Mouse (Mus musculus) small intestine, adult 2 months (tissue): ENCODE data around the gene Zfp871. TPM values are rescaled to one million over a fixed set of nuclear protein-coding genes. Genes with fewer than 3 reads are reported as not detected.
"Not testable (repeated sequence)": the region's sequence is repeated elsewhere in the genome, so short reads cannot be mapped to it uniquely, and the experiment has no call there.

Source experiments
- H3K27ac ChIP-seq: fragments of 200-500 bp; 2 replicates; pipeline ENCODE4 v1.5.1; 2012; ENCODE audit warnings: low read depth, low read length, control low read depth, inconsistent platforms; ENCODE audit not compliant: insufficient read depth
- H3K27me3 ChIP-seq: fragments of 200-500 bp; 2 replicates; pipeline ENCODE4 v1.6.1; 2012; ENCODE audit warnings: mild to moderate bottlenecking, moderate library complexity, low read length, inconsistent platforms; ENCODE audit not compliant: control insufficient read depth, insufficient read depth
- H3K36me3 ChIP-seq: fragments of 200-500 bp; 2 replicates; pipeline ENCODE4 v1.6.1; 2012; ENCODE audit warnings: mild to moderate bottlenecking, low read length, control low read depth, inconsistent platforms; ENCODE audit not compliant: control insufficient read depth, insufficient read depth
- H3K4me1 ChIP-seq: fragments of 200-500 bp; 2 replicates; pipeline ENCODE4 v1.6.1; 2012; ENCODE audit warnings: low read length, inconsistent platforms, mixed read lengths; ENCODE audit not compliant: control insufficient read depth, insufficient read depth, insufficient read length
- H3K4me3 ChIP-seq: fragments of 200-500 bp; 2 replicates; pipeline ENCODE4 v1.5.1; 2012; ENCODE audit warnings: low read depth, mild to moderate bottlenecking, control low read depth, inconsistent platforms, low read length, moderate library complexity
- CTCF ChIP-seq: fragments of 200-500 bp; IDR thresholded peaks from 2 replicates; pipeline ENCODE4 v1.5.1; 2012; ENCODE audit warnings: low read depth, mild to moderate bottlenecking, control low read depth, inconsistent platforms, low read length, moderate library complexity, mixed read lengths; ENCODE audit not compliant: insufficient replicate concordance, insufficient read length; ENCODE audit errors: extremely low read depth
- POLR2A ChIP-seq: fragments of 200-500 bp; IDR thresholded peaks from 2 replicates; pipeline ENCODE4 v1.6.1; 2012; ENCODE audit warnings: low read depth, mild to moderate bottlenecking, control low read depth, inconsistent platforms, low read length, moderate library complexity
- WGBS: fragments of 180-500 bp; shearing (Covaris S2); methylation state at CpG from one replicate; pipeline ENCODE4 v1.1.7; 2018; 5-methylcytosine and 5-hydroxymethylcytosine counted together
- polyA plus RNA-seq: library from polyadenylated mRNA; depleted of rRNA; stranded (reverse); fragments of >200 nt; gene quantifications from 2 replicates; pipeline ENCODE4 v1.2.3, GENCODE M21; 2012; rRNA removed

Gene Zfp871
- polyA plus RNA-seq, 1 experiment, result 6.1 TPM

- no peak overlapping the region for H3K27ac ChIP-seq
- H3K36me3 ChIP-seq, result no peaks in the 10 kb centered on the region
- 49% methylated on average over 1 of the region's 1 CpGs for WGBS
- TF ChIP-seq CTCF, result no peak
- no peak for TF ChIP-seq POLR2A
- H3K4me1 ChIP-seq, result no peaks in the 10 kb centered on the region
- no peak overlapping the region for H3K4me3 ChIP-seq
- H3K27me3 ChIP-seq, result no peaks in the 10 kb centered on the region
These were observed 49.7 kb downstream of the Zfp871 start for GRCm38 (mm10) chr17:32738406-32738805.

GRCm38 (mm10) chr17:32729029-32729428 is 59.1 kb downstream of the Zfp871 start:
- H3K4me1 ChIP-seq, result no peaks in the 10 kb centered on the region
- H3K27ac ChIP-seq, result no peak overlapping the region
- 71% methylated on average over 3 of the region's 3 CpGs for WGBS
- no peak overlapping the region for H3K4me3 ChIP-seq
- no peaks in the 10 kb centered on the region for H3K36me3 ChIP-seq
- H3K27me3 ChIP-seq, result no peaks in the 10 kb centered on the region
- TF ChIP-seq CTCF, result no peak
- TF ChIP-seq POLR2A, result no peak

GRCm38 (mm10) chr17:32726360-32726759 is 61.7 kb downstream of the Zfp871 start:
- not testable (repeated sequence) for H3K36me3 ChIP-seq

GRCm38 (mm10) chr17:32722771-32723170 is 65.3 kb downstream of the Zfp871 start:
- TF ChIP-seq POLR2A (no peak), CTCF (no peak)
- Histone ChIP-seq H3K36me3 (no peaks in the 10 kb centered on the region), H3K27me3 (no peaks in the 10 kb centered on the region), H3K27ac (no peak overlapping the region), H3K4me3 (no peak overlapping the region), H3K4me1 (no peaks in the 10 kb centered on the region)
- WGBS, result 46% methylated on average over 7 of the region's 7 CpGs

More at GRCm38 (mm10) chr17:32726360-32726759, 61.7 kb downstream of the Zfp871 start:
- not testable (repeated sequence) for H3K27ac ChIP-seq, H3K4me1 ChIP-seq, H3K4me3 ChIP-seq, H3K27me3 ChIP-seq

- not testable (repeated sequence) for H3K36me3 ChIP-seq, H3K27me3 ChIP-seq, H3K4me1 ChIP-seq, H3K4me3 ChIP-seq, H3K27ac ChIP-seq
- 63% methylated on average over 1 of the region's 1 CpGs for WGBS
These were observed 65.9 kb downstream of the Zfp871 start for GRCm38 (mm10) chr17:32722151-32722550.

Other genes starting within 250 kb of the Zfp871 start
- not detected in 2 replicates for gene Cyp4f37, start 167.0 kb downstream of the Zfp871 start, polyA plus RNA-seq
- gene Cyp4f40, start 129.4 kb downstream of the Zfp871 start, polyA plus RNA-seq, result 20.5 and 87.7 TPM in 2 replicates
- gene Cyp4f15, start 102.7 kb downstream of the Zfp871 start, polyA plus RNA-seq, result 0.57 and 2.3 TPM in 2 replicates
- gene Zfp811, start 21.6 kb upstream of the Zfp871 start, polyA plus RNA-seq, result 0.04 TPM in 1 of 2 replicates, not detected in the other
- gene Zfp799, start 42.0 kb upstream of the Zfp871 start, polyA plus RNA-seq, result 2.6 and 6.9 TPM in 2 replicates
- 0.09 and 0.30 TPM in 2 replicates for gene Zfp870, start 103.4 kb upstream of the Zfp871 start, polyA plus RNA-seq
- gene Cyp4f14, start 129.1 kb upstream of the Zfp871 start, polyA plus RNA-seq, result 364 and 1,373 TPM in 2 replicates
- gene Cyp4f13, start 159.1 kb upstream of the Zfp871 start, polyA plus RNA-seq, result 45.0 and 112 TPM in 2 replicates
- 0.18 and 0.25 TPM in 2 replicates for gene Zfp472, start 177.5 kb upstream of the Zfp871 start, polyA plus RNA-seq
- 0.65 and 0.79 TPM in 2 replicates for gene Zfp952, start 204.8 kb upstream of the Zfp871 start, polyA plus RNA-seq
- gene Zfp763, start 245.1 kb upstream of the Zfp871 start, polyA plus RNA-seq, result 0.05 and 0.09 TPM in 2 replicates